22 mouse cellular contexts compared by ENCODE assay signal in genomic region chr1:168069740-168070139, GRCm38 (mm10).
DNase-seq lines count a peak whose midpoint lies in the region; ATAC-seq and TF ChIP-seq lines count a peak whose summit lies in the region.
"Had no signal": no experiment of that assay in that cellular context is flagged by ENCODE, and none has a peak within 500 bp of the region (broad histone marks: within the 10 kb centered on the region; RNA-seq: fewer than 3 reads in every experiment).

No protein-coding gene starts in this region.

- TF ChIP-seq CTCF in intestine, postnatal 0 days (IDR thresholded peaks at IDR 0.05; ENCODE audit: low read depth) = no peak
- TF ChIP-seq CTCF in lung, postnatal 0 days (IDR thresholded peaks at IDR 0.05) = no peak

- intact Hi-C loops in left cerebral cortex, postnatal 14 days (cut with DNase I) = no loop called here

- no peaks in the 10 kb centered on the region for H3K9me3 ChIP-seq in intestine, embryonic 14.5 days (ENCODE audit: control insufficient read depth, low read length)
- H3K9me3 ChIP-seq in intestine, postnatal 0 days (ENCODE audit: control insufficient read depth) = no peaks in the 10 kb centered on the region
- H3K9me3 ChIP-seq in lung, postnatal 0 days (ENCODE audit: low read length) = no peaks in the 10 kb centered on the region
- H3K9me3 ChIP-seq in stomach, embryonic 14.5 days (ENCODE audit: control insufficient read depth, low read depth, low read length) = no peaks in the 10 kb centered on the region
- H3K9me3 ChIP-seq in kidney, embryonic 16.5 days (ENCODE audit: low read length) = no peaks in the 10 kb centered on the region
- H3K9me3 ChIP-seq: embryonic facial prominence, embryonic 10.5 days; forebrain, embryonic 13.5 days; heart, embryonic 15.5 days; hindbrain, embryonic 13.5 days had no signal

- H3K27ac ChIP-seq in intestine, embryonic 14.5 days (ENCODE audit: low read depth) = peak overlapping the region; percentile 57
- no peak overlapping the region for H3K27ac ChIP-seq in intestine, postnatal 0 days (ENCODE audit: low read depth, low read length)
- peak overlapping the region; percentile 39; the same call in 1 of the 2 replicates for H3K27ac ChIP-seq in lung, postnatal 0 days (ENCODE audit: low read length)
- peak overlapping the region; percentile 69; the same call in 1 of the 2 replicates for H3K27ac ChIP-seq in stomach, embryonic 14.5 days (ENCODE audit: low read length)
- H3K27ac ChIP-seq in kidney, embryonic 16.5 days (ENCODE audit: low read length) = no peak overlapping the region
- H3K27ac ChIP-seq: embryonic facial prominence, embryonic 10.5 days; forebrain, embryonic 13.5 days; heart, embryonic 15.5 days; hindbrain, embryonic 13.5 days had no signal

- H3K4me1 ChIP-seq in intestine, embryonic 14.5 days (replicated peaks; ENCODE audit: control insufficient read depth, insufficient read depth, low read length) = no peaks in the 10 kb centered on the region; the same call in 1 of the 2 replicates
- no peaks in the 10 kb centered on the region for H3K4me1 ChIP-seq in intestine, postnatal 0 days (replicated peaks; ENCODE audit: control insufficient read depth, insufficient read depth, low read length)
- H3K4me1 ChIP-seq in lung, postnatal 0 days (ENCODE audit: insufficient read depth, low read depth, low read length) = no peaks in the 10 kb centered on the region
- H3K4me1 ChIP-seq in stomach, embryonic 14.5 days (ENCODE audit: control insufficient read depth, insufficient read depth, low read length) = no peaks in the 10 kb centered on the region
- peaks cover 2% of the 10 kb centered on the region for H3K4me1 ChIP-seq in kidney, embryonic 16.5 days (ENCODE audit: insufficient read depth, low read length)
- H3K4me1 ChIP-seq: heart, embryonic 15.5 days had no signal

- no peak overlapping the region for H3K4me3 ChIP-seq in intestine, embryonic 14.5 days (ENCODE audit: low read depth, low read length)
- H3K4me3 ChIP-seq in intestine, postnatal 0 days (ENCODE audit: low read depth, low read length) = no peak overlapping the region
- no peak overlapping the region for H3K4me3 ChIP-seq in lung, postnatal 0 days (ENCODE audit: low read depth, low read length)
- H3K4me3 ChIP-seq in stomach, embryonic 14.5 days (ENCODE audit: low read depth, low read length) = no peak overlapping the region
- H3K4me3 ChIP-seq in kidney, embryonic 16.5 days (ENCODE audit: low read length) = no peak overlapping the region
- H3K4me3 ChIP-seq: embryonic facial prominence, embryonic 10.5 days; forebrain, embryonic 13.5 days; heart, embryonic 15.5 days; hindbrain, embryonic 13.5 days had no signal

- 53% methylated on average over 5 of the region's 5 CpGs for WGBS in intestine, embryonic 14.5 days
- WGBS in intestine, postnatal 0 days = 44% methylated on average over 5 of the region's 5 CpGs
- WGBS in lung, postnatal 0 days = 29% methylated on average over 5 of the region's 5 CpGs
- WGBS in stomach, embryonic 14.5 days = 60% methylated on average over 5 of the region's 5 CpGs
- 62% methylated on average over 5 of the region's 5 CpGs for WGBS in kidney, embryonic 16.5 days

- H3K36me3 ChIP-seq in intestine, embryonic 14.5 days (ENCODE audit: control insufficient read depth, insufficient read depth, low read length) = no peaks in the 10 kb centered on the region
- H3K36me3 ChIP-seq in intestine, postnatal 0 days (ENCODE audit: control insufficient read depth, insufficient read depth) = no peaks in the 10 kb centered on the region
- no peaks in the 10 kb centered on the region for H3K36me3 ChIP-seq in lung, postnatal 0 days (ENCODE audit: insufficient read depth, low read length)
- H3K36me3 ChIP-seq in stomach, embryonic 14.5 days (ENCODE audit: control insufficient read depth, insufficient read depth, low read length) = no peaks in the 10 kb centered on the region
- H3K36me3 ChIP-seq in kidney, embryonic 16.5 days (ENCODE audit: insufficient read depth, low read length) = no peaks in the 10 kb centered on the region
- H3K36me3 ChIP-seq: embryonic facial prominence, embryonic 10.5 days; heart, embryonic 15.5 days; hindbrain, embryonic 13.5 days had no signal

- H3K27me3 ChIP-seq in intestine, embryonic 14.5 days (replicated peaks; ENCODE audit: control insufficient read depth, insufficient read depth, low read length) = no peaks in the 10 kb centered on the region
- no peaks in the 10 kb centered on the region for H3K27me3 ChIP-seq in intestine, postnatal 0 days (replicated peaks; ENCODE audit: control insufficient read depth, insufficient read depth, low read length)
- H3K27me3 ChIP-seq in lung, postnatal 0 days (replicated peaks; ENCODE audit: insufficient read depth, low read length) = no peaks in the 10 kb centered on the region
- no peaks in the 10 kb centered on the region for H3K27me3 ChIP-seq in stomach, embryonic 14.5 days (ENCODE audit: control insufficient read depth, insufficient read depth, low read length)
- H3K27me3 ChIP-seq in kidney, embryonic 16.5 days (ENCODE audit: insufficient read depth, low read length) = no peaks in the 10 kb centered on the region
- H3K27me3 ChIP-seq: CH12.LX; forebrain, embryonic 13.5 days; heart, embryonic 15.5 days; hindbrain, embryonic 13.5 days had no signal

- no peak for TF ChIP-seq EP300 in lung, postnatal 0 days (IDR thresholded peaks at IDR 0.05)

- ATAC-seq in intestine, embryonic 14.5 days (replicated peaks; ENCODE audit: low FRiP score, low TSS enrichment, low read depth) = no peak
- no peak for ATAC-seq in intestine, postnatal 0 days
- no peak for ATAC-seq in lung, postnatal 0 days
- ATAC-seq in stomach, embryonic 14.5 days (ENCODE audit: insufficient number of reproducible peaks, insufficient read depth, low FRiP score, low read depth) = no peak
- no peak for ATAC-seq in kidney, embryonic 16.5 days (ENCODE audit: low FRiP score, low TSS enrichment)
- ATAC-seq: activated CD4-positive, CD25-positive, alpha-beta regulatory T cell, adult 4 months; forebrain, embryonic 13.5 days; Patski had no signal

- H3K4me2 ChIP-seq in intestine, embryonic 14.5 days (ENCODE audit: low read length) = no peak overlapping the region
- no peak overlapping the region for H3K4me2 ChIP-seq in intestine, postnatal 0 days (replicated peaks; ENCODE audit: low read depth)
- no peak overlapping the region for H3K4me2 ChIP-seq in lung, postnatal 0 days (replicated peaks; ENCODE audit: low read depth, low read length)
- no peak overlapping the region for H3K4me2 ChIP-seq in stomach, embryonic 14.5 days (replicated peaks; ENCODE audit: low read depth, low read length)
- no peak overlapping the region for H3K4me2 ChIP-seq in kidney, embryonic 16.5 days (replicated peaks; ENCODE audit: low read depth, low read length)
- H3K4me2 ChIP-seq: forebrain, embryonic 13.5 days; heart, embryonic 11.5 days; heart, embryonic 15.5 days; hindbrain, embryonic 13.5 days had no signal

- DNase-seq in intestine, embryonic 14.5 days (ENCODE audit: low spot score) = no peak
- no peak for DNase-seq in lung, postnatal 0 days (ENCODE audit: low spot score)
- DNase-seq in lung, postnatal 14 days = no peak
- DNase-seq in left cerebral cortex, postnatal 14 days (ENCODE audit: low spot score in 2 of 2) = no peak
- DNase-seq: adrenal gland, postnatal 14 days; cerebellum, adult 18-20 months; cerebellum, adult 9-11 months; cerebellum, postnatal 36 days; gastrocnemius, postnatal 36 days; heart, adult 18-20 months; heart, postnatal 14 days had no signal

- H3K9ac ChIP-seq in intestine, embryonic 14.5 days (ENCODE audit: low read length) = no peak overlapping the region
- no peak overlapping the region for H3K9ac ChIP-seq in intestine, postnatal 0 days (ENCODE audit: low read depth, low read length)
- no peak overlapping the region for H3K9ac ChIP-seq in lung, postnatal 0 days (replicated peaks; ENCODE audit: low read depth)
- no peak overlapping the region for H3K9ac ChIP-seq in stomach, embryonic 14.5 days (replicated peaks; ENCODE audit: low read depth, low read length)
- H3K9ac ChIP-seq in kidney, embryonic 16.5 days (replicated peaks; ENCODE audit: low read length) = no peak overlapping the region
- H3K9ac ChIP-seq: forebrain, embryonic 13.5 days; heart, embryonic 15.5 days; hindbrain, embryonic 13.5 days had no signal

Comparison
In these comparisons a context has a peak if more than half of its experiments do, and no peak if none do; other contexts are left out.
1. H3K27ac ChIP-seq: peak in intestine, embryonic 14.5 days (single experiment), lung, postnatal 0 days (single experiment) and stomach, embryonic 14.5 days (single experiment); none in intestine, postnatal 0 days (single experiment) and kidney, embryonic 16.5 days (single experiment).